Mouse (Mus musculus) embryonic fibroblast, embryonic 13.5 days (primary cell): ENCODE results near the gene Snx22.

Experiments used
- CTCF ChIP-seq: IDR thresholded peaks from 2 replicates; pipeline ENCODE4 v1.5.1; 2011; ENCODE audit warnings: mild to moderate bottlenecking, control low read depth, low read length, moderate library complexity, borderline replicate concordance; ENCODE audit not compliant: insufficient read depth
- POLR2A ChIP-seq: IDR thresholded peaks from 2 replicates; pipeline ENCODE4 v1.6.1; 2011; ENCODE audit warnings: low read depth, mild to moderate bottlenecking, control low read depth, low read length, moderate library complexity

DNA sequence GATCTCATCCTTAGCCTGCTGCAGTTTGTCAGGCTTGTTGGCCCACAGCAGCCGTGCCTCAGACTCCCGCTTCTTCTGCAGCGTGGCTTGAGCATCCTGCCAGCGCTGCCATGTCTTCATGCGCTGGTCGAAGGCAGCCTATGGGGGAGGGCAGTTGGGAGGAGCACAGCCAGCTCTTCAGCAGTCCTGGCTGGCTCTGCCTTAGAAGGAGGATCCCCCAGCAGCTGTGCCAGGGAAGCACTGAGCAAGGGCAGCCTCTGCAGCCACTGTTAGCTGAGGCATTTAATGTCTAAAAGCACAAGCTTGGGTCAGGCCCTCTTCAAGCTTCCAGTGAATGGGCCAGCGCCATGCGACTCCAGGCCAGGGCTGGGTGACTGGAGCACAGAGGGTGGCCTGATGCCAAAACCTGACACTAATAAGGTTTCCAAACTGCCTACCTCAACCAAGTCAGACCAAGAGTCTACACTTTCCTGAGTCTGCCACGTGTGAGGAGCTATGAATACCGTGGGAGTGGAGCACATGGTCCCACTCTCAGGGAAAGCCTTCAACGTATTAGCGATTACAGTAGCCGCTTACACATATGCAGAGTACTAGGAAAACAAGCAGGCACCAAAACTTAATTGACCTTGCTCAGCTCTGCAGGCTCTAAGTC, 21.2 kb upstream of the Snx22 start:
- no peak for TF ChIP-seq CTCF
- no peak for TF ChIP-seq POLR2A
